Mouse (Mus musculus): Measurements from ENCODE around the gene Usp17lc.
"Not testable (repeated sequence)": the region's sequence is repeated elsewhere in the genome, so short reads cannot be mapped to it uniquely, and the experiment has no call there.

Usp17lc gene

DNA sequence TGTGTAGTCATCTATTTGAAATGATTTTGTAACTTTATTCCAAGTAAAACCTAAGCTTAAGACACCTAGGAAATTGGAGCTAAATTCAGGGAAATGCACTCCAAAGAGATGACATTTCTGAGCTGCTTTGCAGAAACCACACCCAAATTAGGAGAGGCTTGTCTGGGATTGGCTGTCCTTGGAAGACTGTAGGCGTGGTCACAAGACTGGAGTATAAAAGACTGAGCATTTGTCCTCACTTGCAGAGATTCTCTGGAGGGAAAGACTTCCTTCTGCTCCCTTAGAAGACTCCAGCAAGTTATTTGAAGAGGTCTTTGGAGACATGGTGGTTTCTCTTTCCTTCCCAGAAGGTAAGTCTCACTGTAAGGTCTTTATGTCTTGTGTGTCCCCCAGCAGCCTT lies at the start of gene Usp17lc:
Gene Usp17lc, plus strand, starts transcription at position 301 of the 400 bp plus-strand sequence.
- not testable (repeated sequence) for DNase-seq (ENCODE audit: low spot score)

DNA sequence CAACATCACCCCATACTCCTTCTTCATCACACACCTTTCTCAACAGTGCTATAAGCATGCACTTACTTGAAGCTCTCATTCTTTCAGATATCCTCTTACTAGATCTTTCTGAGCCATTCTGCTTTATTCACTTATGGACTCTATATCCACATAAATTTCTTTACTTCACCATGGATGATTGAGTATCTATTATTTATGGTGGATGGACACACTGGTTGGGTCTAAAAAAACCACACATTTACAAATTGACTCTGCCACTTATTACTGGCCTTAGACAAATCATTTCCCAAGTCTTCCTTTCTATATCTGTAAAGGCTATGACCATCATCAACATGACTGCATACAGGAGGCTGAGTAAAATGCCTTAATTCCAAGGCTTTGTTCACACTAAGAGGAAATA lies 28.8 kb upstream of the Usp17lc start, which contains the start of gene Olfr603:
Gene Olfr603, minus strand, starts transcription at position 101 of the 400 bp plus-strand sequence.
- DNase-seq (ENCODE audit: low spot score): no peak

DNA sequence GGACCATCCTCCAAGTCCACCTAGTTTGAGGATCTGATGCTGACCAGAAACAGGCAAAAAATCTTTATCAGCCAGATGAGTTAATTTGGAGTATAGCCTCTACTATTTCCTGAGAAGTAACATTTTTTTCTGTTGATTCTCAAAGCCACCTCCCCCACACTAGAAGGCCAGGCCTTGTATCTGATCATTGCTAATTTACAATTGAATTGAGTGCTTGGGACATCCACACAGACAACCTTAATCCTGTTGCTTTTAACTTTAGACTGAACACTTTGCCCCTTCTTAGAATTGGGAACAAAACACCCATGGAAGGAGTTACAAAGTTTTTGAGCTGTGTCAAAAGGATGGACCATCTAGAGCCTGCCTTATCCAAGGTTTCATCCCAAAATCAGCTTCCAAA lies 17.1 kb upstream of the Usp17lc start:
- no peak for DNase-seq (ENCODE audit: low spot score)

DNA sequence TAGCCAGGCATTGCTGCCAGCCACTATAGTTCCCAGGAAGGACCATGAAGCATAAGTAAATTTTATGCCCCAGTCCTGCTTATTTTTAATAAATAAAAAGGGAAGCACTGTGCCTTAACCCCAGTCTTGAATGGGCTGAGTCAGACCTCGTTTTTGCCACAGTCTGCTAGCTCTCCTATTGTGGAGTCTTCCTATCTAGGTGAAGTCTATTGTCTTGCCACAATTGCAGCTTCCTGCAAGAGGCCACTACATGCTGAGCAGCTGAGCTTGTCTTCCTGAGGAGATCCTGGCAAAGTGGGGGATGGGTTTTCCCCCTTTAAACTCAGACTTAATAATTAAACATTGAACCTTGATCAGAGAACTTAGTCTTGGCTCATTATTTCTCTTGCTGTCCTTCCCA lies 15.9 kb upstream of the Usp17lc start:
- DNase-seq (ENCODE audit: low spot score): no peak

DNA sequence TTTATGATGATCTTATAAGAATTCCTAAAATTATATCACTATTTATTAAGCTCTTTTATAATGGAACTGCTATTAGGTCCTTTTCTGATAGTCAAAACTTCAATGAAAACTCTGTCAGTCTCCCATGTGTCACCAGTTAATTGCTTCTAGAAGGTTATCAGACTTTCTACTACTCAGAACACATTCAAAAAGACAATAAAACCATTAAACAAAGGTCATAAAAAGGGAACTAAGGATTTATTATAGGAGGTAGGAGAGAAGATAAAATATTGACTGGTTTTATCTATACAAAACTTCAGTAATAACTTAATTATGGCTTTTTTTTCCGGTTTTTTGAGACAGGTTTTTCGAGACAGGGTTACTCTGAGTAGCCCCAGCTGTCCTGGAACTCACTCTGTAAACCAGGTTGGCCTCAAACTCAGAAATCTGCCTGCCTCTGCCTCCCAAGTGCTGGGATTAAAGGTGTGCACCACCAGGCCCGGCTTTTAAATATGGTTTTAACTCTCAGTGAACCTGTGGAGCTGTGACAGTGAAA lies 8.3 kb upstream of the Usp17lc start:
- DNase-seq (ENCODE audit: low spot score): not testable (repeated sequence)

DNA sequence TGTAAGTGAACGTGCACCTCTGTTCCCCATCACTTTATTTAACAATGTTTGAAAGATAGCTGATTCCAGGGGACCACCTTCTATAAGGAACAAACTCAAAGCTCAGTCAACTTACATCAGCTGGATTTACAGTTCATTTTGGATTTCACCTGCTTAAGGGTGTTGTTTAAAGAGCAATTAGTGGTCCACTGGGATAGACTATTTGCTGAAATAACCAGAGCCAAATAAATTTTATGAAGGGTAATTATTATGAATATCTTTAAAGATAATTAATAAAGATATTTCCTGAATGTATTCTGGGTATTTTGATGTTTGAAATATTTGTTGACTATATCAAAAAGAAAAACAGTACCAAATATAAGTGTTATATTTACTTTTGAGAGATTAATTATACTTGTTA lies 30.5 kb downstream of the Usp17lc start, which contains the start of gene Olfr605:
Gene Olfr605, minus strand, starts transcription at position 101 of the 400 bp plus-strand sequence.
- DNase-seq (ENCODE audit: low spot score): no peak

DNA sequence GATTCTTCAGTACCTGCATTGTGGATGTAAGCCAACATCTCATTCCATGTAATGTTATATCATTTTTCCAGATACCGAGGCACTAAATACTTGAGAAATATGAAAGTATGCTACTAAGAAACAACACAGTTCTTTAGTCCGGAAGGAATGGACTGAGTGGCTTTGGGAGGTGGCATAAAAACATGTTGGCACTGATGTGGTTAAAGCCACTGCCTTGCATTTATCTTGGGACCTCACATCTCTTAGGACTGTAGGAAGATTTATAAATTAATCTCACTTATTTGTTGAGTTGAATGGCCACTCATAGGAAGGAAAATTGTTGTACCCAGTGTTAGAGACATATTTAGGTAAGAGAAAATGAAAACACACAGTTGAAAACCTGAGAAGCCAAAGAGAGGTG lies 33.9 kb downstream of the Usp17lc start, which contains the start of gene Olfr606:
Gene Olfr606, plus strand, starts transcription at position 301 of the 400 bp plus-strand sequence.
- DNase-seq (ENCODE audit: low spot score): no peak

DNA sequence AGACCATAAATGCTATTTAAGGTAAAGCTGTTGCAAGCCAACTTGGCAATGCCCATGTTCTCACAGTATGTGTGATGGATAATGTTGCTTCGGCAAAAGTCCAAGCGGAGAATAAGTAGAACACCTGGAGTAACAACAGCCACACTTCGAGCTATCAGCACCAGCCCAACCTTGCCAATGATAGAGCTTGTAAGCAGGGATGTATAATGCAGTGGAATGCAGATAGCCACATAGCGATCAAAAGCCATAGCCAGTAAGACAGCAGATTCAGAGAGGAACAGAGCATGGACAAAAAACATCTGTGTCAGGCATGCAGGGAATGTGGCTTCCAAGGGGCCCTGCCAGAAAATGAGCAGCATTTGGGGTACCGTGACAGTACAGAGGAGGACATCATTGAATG lies 45.7 kb downstream of the Usp17lc start:
- DNase-seq (ENCODE audit: low spot score): no peak
